Mouse (Mus musculus) left cerebral cortex, adult 18-20 months (tissue): ENCODE results near the gene Slx1b. TPM values are rescaled to one million over a fixed set of nuclear protein-coding genes. Genes with fewer than 3 reads are reported as not detected.

ENCODE experiments used
- DNase-seq, 2 experiments: peaks; one replicate each; pipeline ENCODE4 v3.0.0; 2021 to 2022; ENCODE audit warnings: low spot score in 2 of 2, mixed read lengths in 1 of 2
- total RNA-seq, 2 experiments: library from RNA; stranded (reverse); gene quantifications; 2 replicates each; pipeline ENCODE4 v1.2.3; 2021

Gene Slx1b
- total RNA-seq, 2 experiments from 2014 or later, result 14.5 to 15.1 TPM

GRCm38 (mm10) chr7:126678545-126679341, 16.8 kb downstream of the Slx1b start:
- DNase-seq, result no peak

DNA sequence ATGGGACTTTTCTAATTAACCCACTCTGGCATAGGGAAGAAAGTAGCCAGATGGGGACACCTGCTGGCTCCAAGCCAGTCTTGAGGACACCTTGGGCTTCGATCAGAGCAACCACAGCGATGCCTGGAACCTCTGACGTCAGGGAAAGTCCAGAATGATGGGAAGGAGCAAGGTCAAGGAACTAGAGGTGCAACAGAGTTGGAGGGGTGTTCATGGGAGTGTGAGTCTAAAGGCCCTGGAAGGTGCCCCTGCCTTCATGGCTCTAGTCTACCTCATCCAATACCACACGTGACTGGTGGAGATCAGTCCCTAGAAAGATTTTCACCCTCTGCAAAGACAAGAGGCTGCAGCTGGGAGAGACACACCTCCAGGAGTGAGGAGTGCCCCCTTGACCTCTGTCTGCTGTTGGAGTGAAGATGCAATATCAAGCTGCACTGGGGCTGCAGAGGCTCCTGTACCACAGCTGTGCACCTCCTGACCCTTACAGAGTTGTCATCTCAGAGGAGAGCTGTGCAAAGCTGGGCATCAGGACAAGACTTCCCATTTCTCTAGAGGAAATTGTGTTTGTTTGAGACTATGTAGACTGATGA, 18.9 kb downstream of the Slx1b start:
- no peak for DNase-seq

GRCm38 (mm10) chr7:126676207-126676606, 19.4 kb downstream of the Slx1b start, which contains the start of gene Sult1a1:
Gene Sult1a1 (minus strand): TSS chr7:126676432.
- DNase-seq, result peak; percentile 28 to 44

- DNase-seq, result no peak
These were observed 20.5 kb downstream of the Slx1b start for GRCm38 (mm10) chr7:126675104-126675503.

DNA sequence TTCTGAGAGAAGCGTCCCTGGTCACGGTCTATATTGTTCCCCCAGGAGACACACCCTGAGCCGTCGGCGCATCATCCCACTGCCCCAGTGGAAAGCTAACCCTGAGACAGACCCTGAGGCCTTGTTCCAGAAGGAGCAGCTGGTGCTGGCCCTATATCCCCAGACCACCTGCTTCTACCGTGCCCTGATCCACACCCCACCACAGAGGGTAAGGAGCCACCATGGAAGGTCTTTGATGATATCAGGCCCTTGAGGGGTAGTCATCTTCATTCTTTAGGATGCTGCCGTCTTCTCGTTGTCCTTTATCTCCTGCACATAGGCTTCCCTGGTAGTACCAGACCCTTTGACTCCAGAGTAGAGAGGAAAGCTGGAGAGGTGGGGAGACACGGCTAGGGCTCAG, 23.5 kb downstream of the Slx1b start:
- no peak for DNase-seq

DNA sequence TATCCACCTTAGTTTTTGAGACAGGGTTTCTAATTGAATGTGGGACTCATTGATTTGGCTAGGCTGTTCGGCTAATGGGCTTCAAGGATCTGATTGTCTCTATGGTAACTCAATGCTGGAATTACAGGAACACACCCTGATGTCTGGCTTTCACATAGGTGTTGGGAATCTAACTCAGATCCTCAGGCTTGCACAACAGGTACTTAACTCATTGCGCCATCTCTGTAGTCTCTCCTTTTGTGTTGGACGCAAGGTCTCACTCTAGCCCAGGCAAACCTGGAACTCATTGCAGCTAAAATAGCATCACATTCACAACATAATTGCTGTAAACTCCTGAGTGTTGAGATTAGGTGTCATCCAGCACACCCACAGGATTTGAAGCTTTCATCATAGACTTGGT, 25.4 kb downstream of the Slx1b start:
- no peak for DNase-seq

DNA sequence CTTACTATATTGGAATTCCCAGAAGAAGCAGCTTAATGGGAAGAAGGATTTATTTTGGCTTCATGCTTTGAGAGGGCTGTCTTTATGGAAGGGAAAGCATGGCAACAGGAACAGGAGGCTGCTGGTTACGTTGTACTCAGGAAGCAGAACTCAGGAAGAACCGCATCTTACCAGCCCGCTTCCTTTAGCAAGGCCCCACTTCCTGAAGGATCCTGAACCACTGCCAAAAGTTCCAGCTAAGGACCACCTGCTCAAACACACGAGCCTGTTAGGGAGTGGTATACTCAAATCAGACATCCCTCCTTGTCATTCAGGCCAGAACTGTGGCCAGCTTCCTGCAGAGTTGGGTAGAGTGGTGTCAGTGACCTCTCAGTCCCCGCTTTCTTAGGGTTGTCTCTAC, 27.1 kb downstream of the Slx1b start:
- DNase-seq, result no peak

- no peak for DNase-seq
These were observed 28.0 kb downstream of the Slx1b start for GRCm38 (mm10) chr7:126667495-126668090.

DNA sequence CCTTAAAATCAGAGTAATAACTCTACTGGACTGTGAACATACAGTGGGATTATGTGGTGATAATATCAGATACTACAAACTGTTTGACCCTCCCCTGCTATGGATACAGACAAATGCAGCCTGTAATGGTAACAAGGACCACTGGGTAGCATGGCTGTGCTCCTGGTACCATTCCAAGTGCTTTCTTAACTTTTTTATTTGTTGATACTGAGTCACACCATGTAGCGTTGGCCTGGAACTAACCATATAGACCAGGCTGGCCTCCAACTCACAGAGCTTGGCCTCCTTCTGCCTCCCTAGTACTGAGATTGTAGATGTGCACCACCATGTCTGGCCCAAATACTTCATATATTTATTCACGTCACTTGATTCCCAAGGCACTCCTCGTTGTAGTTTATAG, 30.3 kb downstream of the Slx1b start:
- DNase-seq, result no peak

DNA sequence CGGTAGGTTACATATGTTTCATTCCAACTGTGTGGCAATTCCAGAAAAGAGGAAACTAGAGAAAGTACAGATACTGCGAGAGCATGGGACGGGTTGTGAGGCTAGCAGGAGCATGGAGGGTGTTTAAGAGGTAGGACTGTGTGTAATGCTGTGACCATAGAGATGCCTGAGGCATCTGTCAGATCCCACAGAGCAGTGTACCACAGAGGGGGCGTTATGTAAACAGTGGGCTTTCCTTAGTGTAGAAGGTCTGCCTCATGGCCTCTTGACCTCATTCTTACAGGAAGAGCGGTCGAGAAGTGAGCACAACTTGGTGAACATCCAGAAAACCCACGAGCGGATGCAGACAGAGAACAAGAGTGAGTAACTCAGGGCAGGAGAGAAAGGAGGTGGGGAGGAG, 31.9 kb downstream of the Slx1b start:
- no peak for DNase-seq

GRCm38 (mm10) chr7:126659771-126660170, 35.8 kb downstream of the Slx1b start:
- DNase-seq, result no peak

DNA sequence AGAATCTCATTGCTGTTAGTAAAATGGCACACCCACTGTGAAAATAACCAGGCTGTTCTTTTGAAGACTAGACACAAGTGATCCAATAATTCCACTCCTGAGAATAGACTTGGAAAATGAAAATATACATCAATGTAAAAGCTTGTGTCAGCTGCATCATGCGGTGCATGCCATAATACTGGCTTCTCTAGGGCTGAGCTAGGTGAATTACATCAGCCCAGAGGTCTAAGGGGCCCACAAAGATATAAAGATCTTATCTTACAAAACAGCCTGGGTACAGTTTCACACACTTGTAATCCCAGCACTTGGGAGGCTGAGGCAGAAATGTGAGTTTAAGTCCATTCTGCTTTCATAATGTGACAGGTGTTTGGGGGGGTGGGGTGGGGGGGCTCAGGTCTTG, 38.1 kb downstream of the Slx1b start:
- no peak for DNase-seq

DNA sequence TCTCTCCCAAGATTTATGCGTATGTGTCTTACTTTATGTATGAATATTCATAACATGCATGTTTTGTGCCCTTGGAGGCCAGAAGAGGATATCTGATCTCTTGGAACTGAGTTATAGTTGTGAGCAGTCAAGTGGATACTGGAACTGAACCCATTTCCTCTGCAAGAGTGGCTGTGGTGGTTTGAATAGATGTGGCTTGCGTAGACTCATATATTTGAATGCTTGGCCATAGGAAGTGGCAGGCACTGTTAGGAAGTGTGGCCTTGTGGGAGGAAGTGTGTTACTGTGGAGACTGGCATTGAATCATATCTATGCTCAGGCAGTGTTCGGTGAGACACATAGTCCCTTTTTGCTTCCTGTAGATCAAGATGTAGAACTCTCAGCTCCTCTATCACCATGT, 39.9 kb downstream of the Slx1b start:
- no peak for DNase-seq

DNA sequence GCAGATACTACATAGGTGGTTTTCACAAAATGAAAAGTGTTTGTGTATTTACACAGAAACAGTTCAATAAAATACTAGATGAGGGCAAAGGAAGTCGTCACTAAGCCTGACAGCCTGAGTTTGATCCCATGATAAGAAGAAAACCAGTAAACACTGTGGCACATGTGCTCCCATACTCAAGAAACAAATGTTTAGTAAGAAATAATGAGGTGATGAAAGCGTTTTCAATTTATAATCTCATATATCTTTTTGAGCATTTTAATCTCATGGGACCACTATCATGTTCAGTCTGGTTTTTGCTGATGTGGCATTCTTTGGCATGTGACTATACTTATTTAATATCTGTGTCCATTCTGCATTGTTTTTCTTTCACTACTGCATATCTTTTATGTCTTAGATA, 41.6 kb downstream of the Slx1b start:
- DNase-seq, result no peak

- DNase-seq, result no peak
These were observed 44.7 kb downstream of the Slx1b start for GRCm38 (mm10) chr7:126650852-126651251.

DNA sequence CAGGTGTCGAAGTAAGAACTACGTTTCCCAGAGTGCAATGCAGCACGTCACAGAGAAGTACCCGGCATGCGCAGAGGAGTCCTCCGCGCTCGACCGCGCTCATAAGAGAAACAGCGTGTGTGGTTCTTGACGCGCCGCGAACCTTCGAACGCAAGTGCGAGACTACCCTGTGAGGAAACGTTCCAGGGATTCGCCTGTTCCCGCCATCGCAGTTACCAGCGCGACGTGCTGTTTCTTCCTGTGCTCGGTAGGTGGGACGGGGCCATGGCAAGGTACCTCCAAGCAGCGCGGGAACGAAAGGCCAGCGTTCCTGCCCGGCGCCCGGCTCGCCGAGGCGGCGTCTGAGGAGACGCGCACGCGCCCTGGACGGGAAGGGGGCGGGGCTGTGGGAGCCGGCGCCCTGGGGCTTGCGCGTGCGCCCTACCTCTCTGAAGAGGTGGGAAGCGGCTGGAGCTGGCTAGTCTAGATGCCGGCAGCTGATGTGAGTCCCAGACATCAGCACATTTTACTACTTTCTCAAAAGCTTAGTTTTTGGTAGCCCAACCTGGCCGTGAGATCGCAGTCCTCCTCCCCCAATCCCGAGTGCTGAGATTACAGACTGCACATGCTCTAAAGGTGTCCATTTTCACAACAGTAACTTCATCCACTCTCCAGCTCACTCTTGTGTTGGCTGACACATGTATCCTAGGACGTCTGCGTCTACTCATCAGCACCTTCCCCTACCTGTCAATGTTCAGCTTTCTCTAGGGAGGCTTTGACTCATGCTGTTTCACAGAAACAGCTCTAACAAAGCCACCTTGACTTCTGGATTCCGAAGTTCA, 46.1 kb downstream of the Slx1b start, which contains the start of gene Sgf29:
Sgf29 (plus strand) TSS at position 79 of the 821 bp plus-strand sequence.
- peak; percentile 94 to 95 for DNase-seq

DNA sequence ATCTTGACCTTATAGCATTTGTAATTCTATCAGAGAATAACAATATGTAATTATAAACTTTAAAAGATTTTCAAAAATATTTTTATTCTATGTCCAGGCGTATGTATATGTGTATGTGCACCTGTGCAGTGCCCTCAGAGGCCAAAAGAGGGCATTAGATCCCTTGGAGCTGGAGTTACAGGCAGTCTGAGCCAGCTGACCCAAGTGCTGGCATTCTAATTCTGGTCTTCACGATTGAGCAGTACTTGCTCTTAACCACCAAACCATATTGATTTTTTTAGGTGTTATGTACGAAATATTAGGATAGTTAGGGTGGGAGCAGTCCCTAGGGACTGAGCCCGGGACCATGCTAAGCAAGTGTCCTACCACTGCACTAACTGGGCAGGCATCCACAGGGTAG, 47.1 kb downstream of the Slx1b start:
- DNase-seq, result no peak

GRCm38 (mm10) chr7:126645708-126646107, 49.9 kb downstream of the Slx1b start:
- no peak for DNase-seq

DNA sequence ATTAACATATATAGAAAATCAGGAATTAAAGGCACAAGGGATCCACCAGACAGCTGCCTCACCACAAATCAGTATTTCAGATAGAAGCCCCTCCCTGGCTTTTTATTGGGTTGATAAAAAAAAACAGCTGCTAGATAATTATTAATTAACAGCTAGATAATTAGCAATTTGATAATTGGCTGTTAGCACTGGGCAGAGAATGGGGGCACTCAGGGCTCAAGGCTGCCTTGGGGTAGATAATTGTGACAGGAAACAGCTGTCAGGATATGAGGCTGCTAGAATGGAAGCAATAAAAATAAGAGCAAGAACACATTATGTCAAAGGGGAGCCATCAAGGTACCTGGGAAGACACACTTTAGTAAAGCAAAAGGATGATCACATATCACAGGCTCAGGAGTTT, 50.7 kb downstream of the Slx1b start:
- DNase-seq, result no peak

DNA sequence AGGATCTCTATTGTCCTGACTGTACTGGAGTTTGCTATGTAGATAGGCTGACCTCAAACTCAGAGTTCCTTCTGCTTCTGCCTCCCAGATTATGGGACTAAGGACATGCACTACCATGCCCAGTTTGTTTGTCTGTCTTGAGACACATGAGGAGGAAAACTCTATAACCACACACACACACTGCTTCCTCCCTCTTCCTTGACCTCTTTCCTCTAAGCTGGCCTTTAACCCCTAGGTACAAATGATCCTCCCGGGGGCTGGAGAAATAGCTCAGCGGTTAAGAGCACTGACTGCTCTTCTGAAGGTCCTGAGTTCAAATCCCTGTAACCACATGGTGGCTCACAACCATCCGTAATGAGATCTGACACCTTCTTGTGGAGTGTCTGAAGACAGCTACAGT, 51.2 kb downstream of the Slx1b start:
- DNase-seq, result no peak

GRCm38 (mm10) chr7:126643244-126643617, 52.4 kb downstream of the Slx1b start:
- DNase-seq, result peak in 1 of 2 experiments; percentile 36
